Mouse (Mus musculus) kidney, embryonic 15.5 days (tissue): Measurements from ENCODE around the gene Mtor. TPM values are rescaled to one million over a fixed set of nuclear protein-coding genes. Genes with fewer than 3 reads are reported as not detected.

Source experiments
- ATAC-seq: fragments of 200-750 bp; cut with Nextera tagmentation; replicated peaks from 2 replicates; pipeline ENCODE4 v1.8.0; 2017; ENCODE audit warnings: moderate TSS enrichment; ENCODE audit not compliant: low FRiP score
- H3K27ac ChIP-seq: fragments of 300-500 bp; sonication (generic); 2 replicates; pipeline ENCODE4 v1.5.1; 2015; ENCODE audit warnings: mild to moderate bottlenecking, inconsistent platforms
- H3K27me3 ChIP-seq: fragments of 300-500 bp; sonication (generic); 2 replicates; pipeline ENCODE4 v1.6.1; 2015; ENCODE audit warnings: inconsistent platforms
- H3K36me3 ChIP-seq: fragments of 300-500 bp; sonication (generic); 2 replicates; pipeline ENCODE4 v1.6.1; 2015; ENCODE audit warnings: inconsistent platforms
- H3K4me1 ChIP-seq: fragments of 300-500 bp; sonication (generic); 2 replicates; pipeline ENCODE4 v1.6.1; 2015; ENCODE audit warnings: inconsistent platforms
- H3K4me2 ChIP-seq: fragments of 300-500 bp; sonication (generic); 2 replicates; pipeline ENCODE4 v1.6.1; 2015; ENCODE audit warnings: moderate library complexity, mild to moderate bottlenecking, inconsistent platforms
- H3K4me3 ChIP-seq: fragments of 300-500 bp; sonication (generic); replicated peaks from 2 replicates; pipeline ENCODE4 v1.5.1; 2015; ENCODE audit warnings: mild to moderate bottlenecking, inconsistent platforms
- H3K9ac ChIP-seq: fragments of 300-500 bp; sonication (generic); 2 replicates; pipeline ENCODE4 v1.6.1; 2015; ENCODE audit warnings: mild to moderate bottlenecking, inconsistent platforms
- H3K9me3 ChIP-seq: fragments of 300-500 bp; sonication (generic); replicated peaks from 2 replicates; pipeline ENCODE4 v1.6.1; 2016; ENCODE audit warnings: inconsistent platforms
- WGBS: fragments of 180-500 bp; shearing (Covaris S2); methylation state at CpG from one replicate; pipeline ENCODE4 v1.1.7; 2015; ENCODE audit warnings: mixed read lengths; 5-methylcytosine and 5-hydroxymethylcytosine counted together
- polyA plus RNA-seq: library from polyadenylated mRNA; unstranded; fragments of >200 nt; fragmentation: Nextera tagmentation; extraction: Ambion mirVana; gene quantifications from 2 replicates; pipeline ENCODE4 v1.2.1, GENCODE M21; 2015

Mtor gene
- polyA plus RNA-seq, 1 experiment from 2014 or later = 20.0 TPM

GRCm38 (mm10) chr4:148429121-148429520 lies 19.3 kb upstream of the Mtor start:
- Histone ChIP-seq H3K4me2 (no peak overlapping the region), H3K4me1 (no peaks in the 10 kb centered on the region), H3K36me3 (peaks cover 4% of the 10 kb centered on the region; the same call in 1 of the 2 replicates), H3K27me3 (no peaks in the 10 kb centered on the region), H3K27ac (no peak overlapping the region), H3K9me3 (no peaks in the 10 kb centered on the region), H3K4me3 (no peak overlapping the region), H3K9ac (no peak overlapping the region)
- WGBS = 88% methylated on average over 11 of the region's 11 CpGs
- no peak for ATAC-seq

- H3K36me3 ChIP-seq = peaks cover 5% of the 10 kb centered on the region; the same call in 1 of the 2 replicates
- H3K9ac ChIP-seq = no peak overlapping the region
- no peak overlapping the region for H3K27ac ChIP-seq
- no peaks in the 10 kb centered on the region for H3K27me3 ChIP-seq
- no peak overlapping the region for H3K4me3 ChIP-seq
- ATAC-seq = peak; percentile 31; the same call in 1 of the 2 replicates
- no peaks in the 10 kb centered on the region for H3K4me1 ChIP-seq
- no peaks in the 10 kb centered on the region for H3K9me3 ChIP-seq
- H3K4me2 ChIP-seq = no peak overlapping the region
- 24% methylated on average over 6 of the region's 6 CpGs for WGBS
Observed at GRCm38 (mm10) chr4:148429686-148430085, 18.7 kb upstream of the Mtor start.

DNA sequence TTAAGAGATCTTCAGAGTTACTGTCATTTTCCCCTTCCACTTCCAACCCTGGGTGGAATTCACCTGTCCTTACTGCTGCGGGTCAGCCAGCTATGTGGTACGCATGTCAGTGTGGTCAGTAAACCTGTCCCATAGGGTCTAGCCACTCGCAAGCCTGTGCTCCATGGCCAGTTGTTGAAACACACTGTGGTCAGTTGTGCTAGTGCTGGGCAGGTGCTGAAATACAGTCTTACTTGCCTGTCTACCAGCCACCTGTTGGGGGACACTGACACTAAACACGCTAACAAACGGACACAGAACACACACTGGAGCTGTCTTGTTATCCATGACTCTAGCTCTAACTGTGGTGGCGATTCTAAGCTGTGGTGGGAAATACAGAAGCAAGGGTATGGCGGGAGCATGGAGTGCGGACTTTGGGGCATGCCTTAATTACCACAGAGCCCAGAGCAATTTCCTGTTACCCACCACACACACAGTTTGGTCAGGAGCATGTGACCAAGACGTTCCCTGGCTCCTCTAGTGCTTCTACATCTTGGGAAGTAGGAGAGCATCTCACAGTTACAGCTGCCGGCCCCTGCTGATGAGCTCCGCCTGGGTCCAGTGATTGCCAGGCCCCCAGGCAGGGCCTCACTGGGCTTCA lies 17.4 kb upstream of the Mtor start:
- Histone ChIP-seq H3K9me3 (no peaks in the 10 kb centered on the region), H3K9ac (no peak overlapping the region), H3K36me3 (peaks cover 6% of the 10 kb centered on the region), H3K4me3 (no peak overlapping the region), H3K27me3 (no peaks in the 10 kb centered on the region), H3K4me2 (no peak overlapping the region), H3K27ac (no peak overlapping the region), H3K4me1 (no peaks in the 10 kb centered on the region)
- 76% methylated on average over 11 of the region's 11 CpGs for WGBS
- ATAC-seq = no peak

- ATAC-seq = peak; percentile 50; the same call in 1 of the 2 replicates
Observed at GRCm38 (mm10) chr4:148432488-148432887, 15.9 kb upstream of the Mtor start.

DNA sequence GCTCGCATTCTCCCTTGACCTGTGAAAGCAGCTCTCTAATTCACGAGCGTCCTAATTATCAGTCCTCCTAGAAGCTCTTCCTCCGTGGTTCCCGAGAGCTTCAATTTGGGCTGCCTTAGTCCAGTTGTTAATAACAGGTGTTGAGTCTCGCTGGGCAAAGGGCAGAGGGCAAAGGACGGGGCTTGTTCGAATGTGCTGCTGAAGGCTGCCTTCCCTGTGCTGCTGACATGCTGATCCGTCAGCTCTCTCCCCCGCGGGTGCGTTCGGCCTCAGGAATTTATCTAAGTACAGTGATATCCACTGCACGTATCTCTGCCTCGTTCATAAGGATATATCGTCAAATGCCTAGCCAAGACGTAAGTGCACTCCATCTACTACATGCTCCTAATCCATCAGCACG lies 15.1 kb upstream of the Mtor start:
- ATAC-seq = no peak
- Histone ChIP-seq H3K27ac (no peak overlapping the region), H3K4me2 (no peak overlapping the region), H3K27me3 (no peaks in the 10 kb centered on the region), H3K4me1 (no peaks in the 10 kb centered on the region), H3K9me3 (no peaks in the 10 kb centered on the region), H3K36me3 (peaks cover 11% of the 10 kb centered on the region), H3K9ac (no peak overlapping the region), H3K4me3 (no peak overlapping the region)
- WGBS = 57% methylated on average over 18 of the region's 18 CpGs

More at GRCm38 (mm10) chr4:148432488-148432887, 15.9 kb upstream of the Mtor start:
- Histone ChIP-seq H3K9ac (no peak overlapping the region), H3K4me3 (no peak overlapping the region), H3K36me3 (peaks cover 10% of the 10 kb centered on the region), H3K4me1 (no peaks in the 10 kb centered on the region), H3K9me3 (no peaks in the 10 kb centered on the region), H3K4me2 (no peak overlapping the region), H3K27ac (no peak overlapping the region), H3K27me3 (no peaks in the 10 kb centered on the region)
- WGBS = 68% methylated on average over 4 of the region's 4 CpGs

DNA sequence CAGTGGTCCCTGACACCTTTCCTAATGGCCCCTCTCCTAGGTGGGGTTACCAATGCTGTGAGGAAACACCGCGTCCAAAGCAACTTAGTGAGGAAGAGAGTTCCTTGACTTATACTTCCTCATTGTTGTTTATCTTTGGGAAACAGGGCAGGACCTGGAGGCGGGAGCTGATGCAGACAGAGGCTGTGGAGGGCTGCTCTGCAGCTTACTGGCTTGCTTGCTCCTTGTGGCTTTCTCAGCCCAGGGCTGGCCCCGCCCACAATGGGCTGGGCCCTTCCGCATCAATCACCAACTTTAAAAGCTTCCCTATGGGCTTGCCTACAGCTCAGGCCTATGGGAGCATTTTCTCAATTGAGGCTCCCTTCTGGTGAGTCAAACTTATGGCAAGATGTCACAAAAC lies 14.6 kb upstream of the Mtor start:
- ATAC-seq = no peak
- no peak overlapping the region for H3K27ac ChIP-seq

DNA sequence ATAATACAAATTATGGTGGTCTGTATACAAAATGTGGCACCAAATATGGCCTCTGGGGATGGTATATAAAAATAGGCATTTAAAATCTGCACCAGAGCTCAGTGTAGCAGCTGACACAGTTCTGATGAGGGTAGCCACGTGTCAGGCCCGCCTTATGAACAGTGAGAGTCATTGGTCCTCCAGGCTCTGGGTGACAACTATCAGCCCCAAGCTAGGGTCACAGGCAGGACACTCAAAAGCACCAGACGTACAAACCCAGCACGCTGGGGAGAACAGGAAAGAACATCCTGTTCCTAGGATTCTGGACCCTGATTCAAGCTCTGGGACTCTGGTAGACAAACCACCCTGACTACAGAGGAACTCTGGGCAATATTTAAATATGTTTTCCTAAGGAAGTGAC lies 13.9 kb upstream of the Mtor start:
- Histone ChIP-seq H3K4me1 (no peaks in the 10 kb centered on the region), H3K36me3 (peaks cover 12% of the 10 kb centered on the region), H3K4me2 (no peak overlapping the region), H3K4me3 (no peak overlapping the region), H3K9me3 (no peaks in the 10 kb centered on the region), H3K27me3 (no peaks in the 10 kb centered on the region), H3K27ac (no peak overlapping the region), H3K9ac (no peak overlapping the region)
- ATAC-seq = no peak
- 86% methylated on average over 4 of the region's 4 CpGs for WGBS

More for the DNA sequence above, 14.6 kb upstream of the Mtor start:
- H3K9ac ChIP-seq = no peak overlapping the region
- 75% methylated on average over 5 of the region's 5 CpGs for WGBS
- H3K36me3 ChIP-seq = peaks cover 12% of the 10 kb centered on the region
- H3K27me3 ChIP-seq = no peaks in the 10 kb centered on the region
- no peak overlapping the region for H3K4me2 ChIP-seq
- H3K9me3 ChIP-seq = no peaks in the 10 kb centered on the region
- H3K4me3 ChIP-seq = no peak overlapping the region
- no peaks in the 10 kb centered on the region for H3K4me1 ChIP-seq

- 82% methylated on average over 3 of the region's 3 CpGs for whole genome bisulfite sequencing
- H3K4me3 ChIP-seq = no peak overlapping the region
- ATAC-seq = no peak
- H3K4me1 ChIP-seq = no peaks in the 10 kb centered on the region
- no peak overlapping the region for H3K27ac ChIP-seq
- no peaks in the 10 kb centered on the region for H3K9me3 ChIP-seq
- no peak overlapping the region for H3K4me2 ChIP-seq
- no peaks in the 10 kb centered on the region for H3K27me3 ChIP-seq
- peaks cover 15% of the 10 kb centered on the region for H3K36me3 ChIP-seq
- H3K9ac ChIP-seq = no peak overlapping the region
Observed at GRCm38 (mm10) chr4:148435106-148435505, 13.3 kb upstream of the Mtor start.

DNA sequence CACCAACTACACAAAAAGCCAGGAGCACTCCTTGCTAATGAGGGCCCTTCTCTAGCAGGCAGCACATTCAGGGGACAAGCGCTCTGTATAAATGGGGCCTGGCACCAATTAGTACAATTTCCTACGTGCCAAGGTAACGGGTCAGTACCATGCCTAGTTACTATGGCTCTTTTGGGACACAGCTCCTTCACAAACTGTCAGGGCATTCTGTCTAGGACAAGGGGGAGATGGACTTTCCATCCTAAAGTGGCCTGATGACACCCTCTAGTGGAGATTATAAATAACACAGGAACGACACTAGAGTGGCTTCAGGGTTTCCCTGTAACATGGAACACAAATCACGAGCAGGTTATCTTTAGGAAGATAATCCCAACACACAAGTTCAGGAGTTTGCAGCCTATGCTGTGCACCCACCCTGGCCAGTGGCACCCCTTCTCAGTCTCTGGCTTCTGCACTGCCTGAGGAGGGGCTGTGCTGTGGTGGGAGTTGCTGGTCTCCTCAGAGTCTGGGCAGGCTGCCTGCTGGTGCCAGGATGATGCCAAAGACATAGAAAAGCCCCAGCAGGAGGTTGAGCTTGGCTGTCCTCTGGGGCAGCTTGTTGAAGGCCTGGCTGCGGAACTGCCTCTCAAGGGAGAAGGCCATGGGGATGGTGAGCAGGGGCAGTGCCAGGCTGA lies 12.6 kb upstream of the Mtor start:
- WGBS = 67% methylated on average over 6 of the region's 6 CpGs
- Histone ChIP-seq H3K27ac (no peak overlapping the region), H3K4me3 (no peak overlapping the region), H3K4me2 (no peak overlapping the region), H3K9ac (no peak overlapping the region), H3K9me3 (no peaks in the 10 kb centered on the region), H3K4me1 (no peaks in the 10 kb centered on the region), H3K36me3 (peaks cover 18% of the 10 kb centered on the region), H3K27me3 (no peaks in the 10 kb centered on the region)
- no peak for ATAC-seq

DNA sequence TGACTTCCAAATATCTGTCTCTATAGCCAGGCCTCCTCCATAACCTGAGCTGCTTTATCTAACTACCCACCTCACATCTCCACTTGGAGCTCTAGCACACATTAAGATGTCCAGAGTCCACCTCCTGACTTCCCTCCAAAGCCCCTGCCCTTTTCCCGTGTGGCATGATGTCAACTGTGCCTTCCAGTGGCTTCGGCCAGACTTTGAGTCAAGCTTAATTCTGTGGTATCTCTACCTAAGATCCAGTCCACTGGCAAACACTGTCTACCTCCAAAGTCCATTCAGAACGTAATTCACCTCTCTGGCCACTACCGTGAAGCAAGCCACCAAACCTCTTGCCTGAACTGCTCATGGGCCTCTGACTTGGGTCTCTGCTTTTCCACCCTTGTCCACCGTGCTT lies 6.5 kb upstream of the Mtor start:
- 92% methylated on average over 5 of the region's 5 CpGs for WGBS
- H3K27ac ChIP-seq = no peak overlapping the region
- no peak for ATAC-seq
- H3K36me3 ChIP-seq = 0 out of 2 replicates have a peak, but pooled peaks cover 8% of the 10 kb centered on the region
- H3K27me3 ChIP-seq = no peaks in the 10 kb centered on the region
- H3K9ac ChIP-seq = no peak overlapping the region
- H3K4me2 ChIP-seq = 0 out of 2 replicates have a peak overlapping the region, but pooled peaks have one; percentile 12
- peaks cover 35% of the 10 kb centered on the region for H3K4me1 ChIP-seq
- H3K4me3 ChIP-seq = no peak overlapping the region
- H3K9me3 ChIP-seq = no peaks in the 10 kb centered on the region

GRCm38 (mm10) chr4:148442598-148442997 lies 5.8 kb upstream of the Mtor start:
- Histone ChIP-seq H3K4me3 (no peak overlapping the region), H3K36me3 (0 out of 2 replicates have a peak, but pooled peaks cover 8% of the 10 kb centered on the region), H3K27ac (no peak overlapping the region), H3K9ac (no peak overlapping the region), H3K4me1 (peaks cover 37% of the 10 kb centered on the region), H3K27me3 (no peaks in the 10 kb centered on the region), H3K9me3 (no peaks in the 10 kb centered on the region), H3K4me2 (no peak overlapping the region)
- 87% methylated on average over 7 of the region's 7 CpGs for WGBS
- ATAC-seq = no peak

- ATAC-seq = peak; percentile 81
- Histone ChIP-seq H3K27me3 (no peaks in the 10 kb centered on the region), H3K9ac (peak within 1 kb of the TSS; percentile 88), H3K27ac (peak within 1 kb of the TSS; percentile 92), H3K4me1 (peaks cover 44% of the 10 kb centered on the region), H3K4me3 (peak within 1 kb of the TSS; percentile 91), H3K4me2 (peak within 1 kb of the TSS; percentile 89), H3K36me3 (0 out of 2 replicates have a peak, but pooled peaks cover 6% of the 10 kb centered on the region), H3K9me3 (no peaks in the 10 kb centered on the region)
- under 1% methylated on average over 46 of the region's 46 CpGs for WGBS
Observed at GRCm38 (mm10) chr4:148444250-148444967, 4.0 kb upstream of the Mtor start, which contains the start of gene Ubiad1. Gene Ubiad1 (minus strand): TSS chr4:148444771.
